Mouse (Mus musculus) right cerebral cortex, postnatal 14 days (tissue): ENCODE measurements around the gene Golt1a.

Experiments
- DNase-seq: peaks from one replicate; pipeline ENCODE4 v3.0.0; 2022

Gene Golt1a

GRCm38 (mm10) chr1:133309652-133310267 is at the start of gene Golt1a:
Gene Golt1a (plus strand): TSS chr1:133309800.
- DNase-seq: no peak

- no peak for DNase-seq
These were observed 47.0 kb upstream of the Golt1a start for GRCm38 (mm10) chr1:133262628-133263027.

- no peak for DNase-seq
These were observed 46.5 kb upstream of the Golt1a start for GRCm38 (mm10) chr1:133263134-133263533.

- DNase-seq: no peak
These were observed 45.2 kb upstream of the Golt1a start for GRCm38 (mm10) chr1:133264367-133264766.

- no peak for DNase-seq
These were observed 44.4 kb upstream of the Golt1a start for GRCm38 (mm10) chr1:133265114-133265766.

- DNase-seq: no peak
These were observed 42.5 kb upstream of the Golt1a start for GRCm38 (mm10) chr1:133267094-133267493.

GRCm38 (mm10) chr1:133267813-133268492 is 41.6 kb upstream of the Golt1a start:
- DNase-seq: no peak

- no peak for DNase-seq
These were observed 41.1 kb upstream of the Golt1a start for GRCm38 (mm10) chr1:133268503-133268902.

GRCm38 (mm10) chr1:133270336-133270735 is 39.3 kb upstream of the Golt1a start:
- no peak for DNase-seq

GRCm38 (mm10) chr1:133274163-133274562 is 35.4 kb upstream of the Golt1a start:
- no peak for DNase-seq

GRCm38 (mm10) chr1:133276983-133277382 is 32.6 kb upstream of the Golt1a start:
- DNase-seq: no peak

- DNase-seq: no peak
These were observed 31.1 kb upstream of the Golt1a start for GRCm38 (mm10) chr1:133278539-133278938.

- DNase-seq: no peak
These were observed 30.5 kb upstream of the Golt1a start for GRCm38 (mm10) chr1:133278946-133279631.

GRCm38 (mm10) chr1:133279632-133280093 is 29.9 kb upstream of the Golt1a start:
- peak; percentile 50 for DNase-seq

- no peak for DNase-seq
These were observed 29.1 kb upstream of the Golt1a start for GRCm38 (mm10) chr1:133280537-133280936.

GRCm38 (mm10) chr1:133285907-133286306 is 23.7 kb upstream of the Golt1a start:
- no peak for DNase-seq

GRCm38 (mm10) chr1:133287051-133287450 is 22.5 kb upstream of the Golt1a start:
- DNase-seq: no peak

GRCm38 (mm10) chr1:133287880-133288279 is 21.7 kb upstream of the Golt1a start:
- no peak for DNase-seq

GRCm38 (mm10) chr1:133291888-133292287 is 17.7 kb upstream of the Golt1a start:
- DNase-seq: no peak

GRCm38 (mm10) chr1:133292608-133293007 is 17.0 kb upstream of the Golt1a start:
- no peak for DNase-seq

- no peak for DNase-seq
These were observed 13.2 kb upstream of the Golt1a start for GRCm38 (mm10) chr1:133296376-133296775.

- no peak for DNase-seq
These were observed 10.8 kb upstream of the Golt1a start for GRCm38 (mm10) chr1:133298816-133299215.

- DNase-seq: no peak
These were observed 7.1 kb upstream of the Golt1a start for GRCm38 (mm10) chr1:133302540-133302939.
